Mouse (Mus musculus): ENCODE results near the gene Eapp.
"Not testable (repeated sequence)": the region's sequence is repeated elsewhere in the genome, so short reads cannot be mapped to it uniquely, and the experiment has no call there.

DNA sequence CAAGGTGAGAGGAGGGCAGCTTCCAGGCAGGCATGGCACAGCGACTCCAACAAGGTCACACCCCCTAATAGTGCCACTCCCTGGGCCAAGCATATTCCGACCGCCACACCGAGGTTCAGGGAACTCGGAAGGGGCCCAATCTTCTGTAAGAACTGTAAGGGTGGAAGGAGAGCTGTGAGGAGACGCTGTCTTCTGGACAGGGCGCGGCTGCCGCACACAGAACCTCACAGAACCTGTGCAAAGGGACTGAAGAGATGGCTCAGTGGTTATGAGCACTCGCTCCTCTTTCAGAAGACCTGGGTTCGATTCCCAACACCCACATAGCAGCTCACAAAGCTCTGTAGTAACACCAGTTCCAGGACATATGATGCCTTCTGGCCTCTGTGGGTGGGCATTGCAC lies 21.8 kb upstream of the Eapp start:
- not testable (repeated sequence) for TF ChIP-seq CHD2 (IDR thresholded peaks at IDR 0.05; ENCODE audit: low read depth, low read length); ZC3H11A (IDR thresholded peaks at IDR 0.05; ENCODE audit: borderline replicate concordance, low read depth, low read length); HCFC1 (IDR thresholded peaks at IDR 0.05; ENCODE audit: borderline replicate concordance, insufficient read depth, low read length)

Measured in ES-E14 (cell line).